Mouse (Mus musculus) fibroblast of lung, adult 2 months (primary cell): Measurements from ENCODE around the gene Acvrl1.

Experiments used
- DNase-seq: peaks from one replicate; pipeline ENCODE4 v3.0.0-alpha.2; 2011; ENCODE audit warnings: low read depth

The Acvrl1 gene

DNA sequence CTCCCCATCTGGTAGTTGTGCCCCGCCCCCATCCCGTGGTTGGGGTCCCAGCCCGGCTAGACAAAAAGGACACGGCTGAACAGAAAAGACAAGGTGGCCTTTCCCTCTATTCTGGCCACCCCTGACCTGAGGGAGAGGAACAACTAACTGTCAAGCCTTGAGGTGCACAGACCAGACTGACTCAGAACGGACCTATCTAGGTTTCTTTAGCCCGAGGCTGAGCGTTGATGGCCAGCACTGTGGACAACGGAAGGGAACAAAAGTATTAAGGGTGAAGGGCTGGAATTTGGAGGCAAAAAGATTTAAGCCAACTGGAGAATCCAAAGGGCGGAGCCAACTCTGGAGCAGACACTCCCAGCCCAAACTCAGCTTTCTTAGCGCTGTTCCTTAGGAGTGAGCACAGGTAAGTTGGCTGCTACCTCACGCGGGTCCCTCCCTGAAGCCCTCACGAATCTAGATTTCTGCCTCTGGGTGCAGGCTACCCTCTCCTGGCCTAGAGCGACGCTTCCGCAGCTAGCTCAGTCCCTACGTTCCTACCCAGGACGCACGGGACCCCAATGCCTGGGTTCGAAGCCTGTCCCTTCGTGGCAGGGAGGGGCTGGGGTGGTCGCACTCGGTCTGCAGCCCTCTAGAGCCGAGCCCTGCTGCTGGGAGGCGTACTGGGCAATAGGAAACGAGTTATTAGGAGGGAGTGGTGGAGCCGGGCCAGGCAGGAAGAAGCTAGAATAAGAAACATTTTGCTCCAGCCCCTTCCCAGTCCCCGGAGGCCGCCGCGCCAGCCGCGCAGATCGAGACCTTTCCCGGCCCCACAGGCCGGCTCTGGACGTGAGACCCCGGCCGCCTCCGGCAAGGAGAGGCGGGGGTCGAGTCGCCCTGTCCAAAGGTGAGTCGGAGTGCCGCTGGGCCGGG is at the start of gene Acvrl1:
Gene Acvrl1, plus strand, starts transcription at position 342 of the 909 bp plus-strand sequence.
- no peak for DNase-seq

DNA sequence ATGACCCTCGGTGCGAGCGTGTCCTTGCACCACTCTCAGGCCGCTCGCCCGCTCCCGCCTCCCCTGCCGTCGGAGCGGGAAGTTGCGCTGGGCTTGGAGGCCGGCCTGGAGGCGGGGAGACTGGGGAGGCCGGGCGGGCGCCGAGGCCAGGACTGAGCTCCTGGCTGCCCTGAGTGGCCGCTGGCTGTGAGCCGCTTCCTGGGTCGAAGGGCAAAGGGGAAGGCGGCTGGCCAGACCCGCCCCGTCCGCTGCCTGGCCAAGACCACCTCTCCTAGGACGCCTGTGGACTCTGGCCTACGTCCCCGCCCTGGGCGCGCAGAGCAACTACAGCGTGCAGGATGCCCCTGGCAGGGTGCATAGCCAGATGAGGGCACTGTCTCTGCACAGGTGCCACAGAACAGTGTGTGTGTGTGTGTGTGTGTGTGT is 49.6 kb upstream of the Acvrl1 start:
- peak; percentile 50 for DNase-seq

DNA sequence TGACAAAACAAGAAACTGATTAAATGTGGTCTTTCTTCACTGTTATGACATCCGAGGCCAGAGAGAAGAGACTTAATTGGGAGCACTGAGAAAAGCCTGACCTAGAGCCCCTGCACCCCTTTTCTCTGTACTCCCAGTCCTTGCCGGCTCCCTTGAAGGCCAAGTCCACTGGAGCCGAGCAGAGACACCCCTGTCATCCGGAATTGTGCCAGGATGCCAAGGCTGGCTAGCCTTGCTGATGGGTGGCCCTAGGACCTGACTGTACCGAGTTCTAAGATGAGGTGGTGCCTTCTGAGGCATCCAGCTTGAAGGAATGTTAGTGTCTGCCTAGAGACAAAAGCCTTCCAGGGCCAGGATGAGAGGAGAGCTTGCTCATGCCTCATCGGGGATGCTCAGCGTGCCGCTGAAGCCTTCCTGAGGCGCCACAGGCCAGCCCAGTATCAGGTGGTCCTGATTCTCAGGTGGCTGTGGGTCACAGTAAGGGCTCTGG is 48.2 kb upstream of the Acvrl1 start:
- DNase-seq = no peak

DNA sequence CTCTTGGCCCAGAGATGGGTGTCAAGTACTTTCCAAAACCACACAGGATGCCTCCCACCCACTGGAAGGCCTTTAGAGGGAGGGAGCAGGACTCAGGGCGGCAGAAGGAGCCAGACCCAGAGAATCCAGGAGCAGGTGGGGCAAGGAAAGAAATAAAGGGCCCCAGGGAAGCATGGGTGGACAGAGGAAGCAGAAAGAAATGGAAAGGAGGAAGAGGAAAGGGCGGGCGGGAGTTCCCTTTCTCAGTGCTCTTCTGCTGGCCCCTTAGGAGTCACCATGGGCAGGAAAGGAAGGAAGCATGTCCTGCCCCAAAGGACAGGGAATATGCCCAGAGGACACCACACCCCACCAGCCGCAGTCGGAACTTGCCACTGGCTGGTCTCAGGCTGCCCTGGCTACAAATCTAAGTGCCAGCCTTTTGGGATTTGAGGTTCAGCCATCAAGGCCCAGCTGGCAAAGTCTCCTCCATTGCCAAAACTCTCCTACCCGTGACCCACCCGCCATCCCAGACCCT is 47.2 kb upstream of the Acvrl1 start:
- no peak for DNase-seq

DNA sequence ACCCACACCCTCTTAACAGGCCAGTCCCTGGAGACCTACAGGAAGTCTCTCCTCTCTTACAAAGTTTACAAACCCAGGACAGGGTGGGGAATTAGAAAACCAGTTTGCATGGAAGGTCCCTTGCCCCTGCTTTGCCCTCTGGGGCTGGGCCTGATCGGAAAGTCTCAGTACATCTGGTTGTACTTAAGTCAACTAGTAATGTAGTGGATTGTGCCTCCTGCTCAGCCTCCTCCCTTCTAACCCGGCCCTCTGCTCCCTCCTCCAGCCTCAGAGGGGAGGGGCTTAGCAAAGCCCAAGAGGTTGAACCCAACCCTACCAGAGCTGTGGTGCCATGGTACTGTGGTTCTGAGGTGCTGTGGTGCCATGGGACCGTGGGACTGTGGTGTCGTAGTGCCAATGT is 46.1 kb upstream of the Acvrl1 start:
- no peak for DNase-seq

DNA sequence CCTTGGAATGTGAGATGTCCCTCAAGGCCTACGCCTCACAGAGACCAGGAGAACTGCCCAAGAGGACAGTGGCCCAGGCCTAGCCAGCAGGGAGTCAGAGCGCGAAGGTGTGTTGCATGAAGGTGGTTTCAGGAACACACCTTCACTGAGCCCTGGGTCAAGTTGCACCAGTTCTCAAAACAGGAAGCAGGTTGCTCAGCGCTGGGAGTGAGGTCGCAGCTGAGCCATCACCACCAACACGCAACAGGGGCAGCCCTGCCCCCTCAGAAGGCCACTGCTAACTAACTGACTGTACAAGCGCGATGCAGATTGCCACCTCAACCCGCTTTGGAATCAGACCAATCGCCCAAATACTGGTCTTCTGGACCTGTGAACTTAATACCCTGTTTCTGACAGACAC is 43.8 kb upstream of the Acvrl1 start:
- DNase-seq = no peak

DNA sequence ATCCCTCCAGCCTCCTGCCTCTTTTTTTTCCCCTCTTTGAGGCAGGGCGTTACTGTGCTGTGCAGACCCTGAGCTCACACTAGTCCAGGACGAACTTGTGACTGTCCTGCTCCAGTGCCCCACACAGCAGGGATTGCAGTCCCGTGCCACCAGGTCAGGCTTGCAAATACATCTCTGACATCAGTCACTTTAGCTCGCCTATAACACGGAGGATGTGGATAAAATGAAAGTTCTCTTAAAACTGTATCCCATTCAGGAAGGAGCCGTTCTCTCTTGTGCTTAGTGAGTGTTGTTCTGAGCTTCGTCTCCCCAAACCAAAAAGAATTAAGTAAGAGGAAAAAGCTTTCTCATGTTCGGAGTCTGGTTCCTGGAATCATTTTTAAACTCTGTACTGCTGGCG is 41.9 kb upstream of the Acvrl1 start:
- no peak for DNase-seq

DNA sequence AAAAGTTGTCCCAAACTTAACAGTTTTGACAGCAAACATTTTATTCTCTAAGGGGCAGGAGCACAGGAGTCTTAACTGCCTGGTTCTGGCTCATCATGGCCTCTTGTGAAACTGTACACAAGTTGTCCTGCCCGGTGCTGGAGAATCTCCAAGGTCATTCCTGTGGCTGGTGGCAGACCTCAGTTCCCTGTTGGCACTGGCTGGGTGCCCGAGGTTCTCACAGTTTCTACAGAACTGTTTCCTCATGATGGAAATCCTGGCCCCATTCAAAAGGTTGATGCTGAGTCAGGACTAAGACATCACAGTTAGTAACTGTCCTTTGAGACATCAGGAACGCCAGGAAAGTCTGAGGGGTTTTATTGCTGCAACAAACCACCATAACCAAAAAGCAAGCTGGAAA is 41.4 kb upstream of the Acvrl1 start:
- peak; percentile 93 for DNase-seq

DNA sequence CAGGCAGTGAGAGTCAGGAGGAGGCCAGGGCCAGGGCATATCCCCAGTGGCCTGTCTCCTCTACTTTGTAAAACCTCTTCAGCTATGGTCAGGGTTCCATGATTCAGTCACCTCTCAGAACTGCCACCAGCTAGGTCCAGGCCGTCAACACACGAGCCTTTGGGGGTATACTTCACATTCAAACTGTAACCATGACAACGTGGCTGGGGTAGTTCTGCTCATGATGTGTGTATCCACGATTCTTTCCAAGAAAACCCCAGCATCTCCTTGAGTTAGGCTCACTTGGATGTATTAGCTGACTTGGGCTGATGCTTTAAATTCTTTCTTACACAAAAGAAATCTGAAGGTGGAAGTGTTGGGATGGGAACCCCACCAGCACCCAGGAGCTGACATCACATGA is 40.0 kb upstream of the Acvrl1 start:
- DNase-seq = no peak

DNA sequence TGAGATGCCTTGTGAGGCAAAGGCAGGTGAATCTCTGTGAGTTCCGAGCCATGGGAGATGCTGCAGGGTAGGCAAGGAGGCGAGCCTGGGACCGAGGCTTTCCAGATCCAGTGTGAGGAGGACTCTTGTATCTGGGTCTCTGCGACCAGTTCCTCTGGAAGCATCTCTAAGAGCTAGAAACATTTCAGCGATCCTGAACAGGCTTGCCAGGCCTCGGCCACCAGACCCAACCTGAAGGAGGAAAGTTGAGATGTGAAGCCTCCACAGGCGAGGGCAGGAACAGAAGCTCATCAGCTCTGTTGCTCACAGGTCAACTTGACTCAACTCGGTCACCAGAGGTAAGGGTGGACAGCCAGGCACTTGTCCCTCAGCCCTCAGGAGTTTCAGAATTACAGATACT is 36.8 kb upstream of the Acvrl1 start:
- no peak for DNase-seq

DNA sequence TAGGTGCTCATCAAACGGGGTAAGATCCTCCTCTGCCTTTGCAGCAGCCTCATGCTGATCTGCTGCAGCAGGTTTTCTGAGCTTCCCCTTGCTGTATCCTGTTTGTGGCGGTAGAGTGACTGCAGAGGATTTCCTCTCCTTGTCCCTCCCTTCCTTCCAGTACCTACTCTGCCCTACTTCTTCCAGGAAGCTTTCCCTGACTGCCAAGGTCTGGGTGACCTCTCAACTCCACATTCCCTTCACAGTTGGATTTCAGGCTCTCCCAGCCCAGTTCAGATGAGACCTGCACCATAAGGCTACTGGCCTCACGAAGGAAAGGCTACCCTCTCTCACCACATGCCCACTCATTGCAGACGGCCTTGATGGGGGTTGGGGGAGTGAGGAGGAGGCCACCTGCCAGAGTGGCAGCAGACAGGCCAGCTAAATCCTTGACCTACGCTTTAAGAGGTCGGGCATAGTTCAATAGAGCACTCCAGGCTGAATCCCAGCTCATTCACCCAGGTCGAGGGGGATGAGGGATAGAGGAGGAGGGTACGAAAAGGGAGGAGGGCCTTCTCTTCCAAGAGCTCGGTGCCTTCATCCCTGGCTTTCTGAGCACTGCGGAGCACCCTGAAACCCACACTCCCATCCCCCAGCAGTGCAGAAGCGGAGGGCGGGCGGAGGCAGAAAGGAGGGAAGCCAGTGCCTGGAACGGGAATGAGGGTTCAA is 36.0 kb upstream of the Acvrl1 start:
- no peak for DNase-seq

DNA sequence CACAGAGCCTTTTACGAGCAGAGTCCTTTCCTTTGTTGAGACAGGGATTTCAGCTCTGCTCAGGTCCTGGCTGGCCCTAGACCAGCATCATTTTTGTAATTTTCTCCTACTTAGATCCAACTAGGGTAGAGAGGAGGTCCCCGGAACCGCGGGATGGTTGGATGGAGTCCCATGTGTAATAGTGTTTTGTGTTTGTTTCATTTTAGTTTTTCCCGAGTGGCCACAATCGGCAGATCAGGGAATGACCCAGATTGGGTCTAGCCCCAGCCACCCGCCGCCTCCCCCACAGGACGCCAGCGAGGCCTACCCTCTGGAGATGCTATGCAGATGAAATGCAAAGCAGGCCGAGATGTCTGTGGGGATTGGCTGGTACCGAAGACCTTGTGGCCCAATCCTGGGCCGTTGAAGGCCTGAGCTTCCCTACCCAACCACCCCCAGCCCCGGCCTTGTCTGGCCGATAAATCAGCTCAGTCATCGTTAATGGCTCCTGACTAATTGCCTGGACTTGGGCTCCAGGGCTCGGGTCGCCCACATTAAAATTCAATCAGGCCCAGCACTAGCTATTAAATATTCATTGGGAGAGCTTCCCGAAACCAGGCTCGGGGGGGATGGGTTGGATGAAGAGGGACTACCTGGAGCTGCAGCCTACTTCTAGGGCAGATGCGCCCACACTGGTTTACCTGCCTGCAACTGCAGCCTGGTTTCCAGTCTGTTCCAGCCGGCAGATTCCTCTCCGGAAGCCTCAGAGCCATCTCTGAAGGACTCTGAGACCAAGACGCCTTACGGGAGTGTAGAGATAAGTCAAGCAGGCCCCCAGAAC is 35.3 kb upstream of the Acvrl1 start:
- no peak for DNase-seq

DNA sequence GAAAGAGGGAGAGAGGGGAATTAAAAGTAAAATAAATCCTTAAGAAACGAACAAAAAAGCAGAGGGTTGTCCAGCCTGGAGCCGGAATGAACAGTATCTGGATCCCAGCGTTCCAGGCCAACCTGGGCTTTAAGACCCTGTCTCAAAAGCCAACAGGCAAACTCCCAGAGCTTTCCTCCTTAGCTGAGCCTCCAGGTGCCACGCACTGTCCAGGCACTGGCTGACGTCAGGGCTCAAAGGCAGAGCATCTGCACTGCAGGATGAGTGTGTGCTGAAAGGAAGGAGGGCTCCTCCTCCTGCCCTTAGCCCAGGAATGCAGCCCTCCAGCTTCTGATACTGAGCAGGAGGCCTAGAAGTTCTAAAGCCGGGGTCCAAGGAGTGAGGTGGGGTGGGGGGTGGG is 34.3 kb upstream of the Acvrl1 start:
- no peak for DNase-seq

DNA sequence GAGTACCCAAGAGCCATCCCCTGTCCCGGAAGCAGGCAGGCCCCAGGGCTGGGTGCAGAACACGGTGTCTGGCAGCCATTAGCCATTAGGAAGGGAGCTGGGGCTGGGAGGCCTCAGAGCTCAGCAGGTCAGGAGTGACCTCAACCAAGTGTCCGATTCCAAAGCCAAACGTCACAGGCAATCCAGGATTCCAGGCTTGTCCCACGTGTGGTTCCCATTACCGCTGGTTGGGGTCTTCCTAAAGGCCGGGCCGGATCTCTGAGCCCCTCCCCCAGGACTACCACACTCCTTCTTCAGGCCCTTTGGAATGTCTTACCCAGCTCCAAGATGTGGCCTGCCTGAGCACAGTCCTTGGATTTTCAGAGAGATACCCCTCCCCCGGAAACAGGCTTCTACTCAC is 33.3 kb upstream of the Acvrl1 start:
- no peak for DNase-seq

DNA sequence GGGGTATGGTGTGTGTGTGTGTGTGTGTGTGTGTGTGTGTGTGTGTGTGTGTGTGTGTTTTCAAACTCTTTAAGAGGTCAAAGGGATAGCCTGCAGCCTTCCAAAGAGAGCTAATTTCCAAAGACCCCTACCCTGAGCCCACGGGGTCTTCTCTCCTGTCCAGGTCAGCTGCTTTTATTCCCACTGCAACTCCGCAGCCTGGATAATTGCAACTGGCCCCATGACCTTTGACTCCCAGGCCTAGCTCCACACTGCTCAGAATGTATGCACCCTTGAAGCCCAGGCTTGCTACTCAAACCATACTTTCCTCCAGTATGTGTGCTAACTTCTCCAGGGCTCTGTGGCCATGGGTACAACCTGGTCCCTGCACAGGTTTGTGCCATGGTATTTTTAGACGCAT is 32.9 kb upstream of the Acvrl1 start:
- DNase-seq = no peak

DNA sequence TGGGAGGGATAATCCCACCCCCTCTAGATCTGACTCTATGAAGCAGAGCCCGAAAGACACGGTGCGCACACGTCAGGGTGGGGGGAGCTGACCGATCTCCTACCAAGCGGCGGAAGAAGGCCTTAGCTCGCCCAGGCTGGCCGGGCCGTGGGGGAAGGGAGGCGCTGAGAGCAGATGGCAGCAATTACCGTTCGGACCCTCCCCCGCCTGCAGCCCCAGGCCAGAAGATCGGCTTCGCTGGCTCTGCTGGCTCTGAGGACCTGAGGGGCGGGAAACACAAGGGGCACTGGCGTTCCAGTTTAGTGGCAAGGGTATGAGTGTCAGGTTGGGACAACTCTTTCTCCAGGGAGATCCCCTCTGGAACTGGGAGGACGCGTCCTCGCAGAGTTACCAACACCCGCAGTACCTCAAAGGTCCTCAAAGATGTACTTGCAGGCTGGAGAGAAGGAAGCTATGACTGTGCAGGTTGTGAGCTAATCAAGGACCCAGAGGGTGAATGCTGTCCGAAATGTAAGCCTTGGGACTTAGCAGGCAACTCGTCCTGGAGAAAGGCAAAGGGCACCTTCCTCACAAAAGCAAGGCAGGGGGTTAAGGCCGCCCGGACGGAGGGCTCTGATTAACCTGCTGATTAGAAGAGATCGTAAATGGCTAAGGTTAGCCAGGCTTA is 30.2 kb upstream of the Acvrl1 start:
- no peak for DNase-seq

DNA sequence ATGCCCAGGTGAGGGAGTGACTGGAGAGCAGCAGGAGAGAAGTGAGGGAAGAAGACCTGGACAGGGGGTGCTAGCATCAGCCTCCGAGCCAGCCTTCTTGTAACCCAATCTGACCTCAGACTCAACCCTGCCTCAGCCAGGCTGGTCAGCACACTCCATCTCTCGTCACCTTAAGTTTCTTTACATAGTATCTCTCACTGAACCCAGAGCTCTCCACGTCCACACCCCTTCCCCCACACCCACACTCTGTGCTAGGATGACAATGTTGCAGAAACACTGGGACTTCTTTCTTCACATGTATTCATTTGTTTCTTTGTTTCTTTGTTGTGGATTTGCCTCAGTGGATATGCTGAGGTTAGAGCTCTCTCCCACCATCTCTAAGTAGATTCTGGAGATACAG is 27.3 kb upstream of the Acvrl1 start:
- no peak for DNase-seq

DNA sequence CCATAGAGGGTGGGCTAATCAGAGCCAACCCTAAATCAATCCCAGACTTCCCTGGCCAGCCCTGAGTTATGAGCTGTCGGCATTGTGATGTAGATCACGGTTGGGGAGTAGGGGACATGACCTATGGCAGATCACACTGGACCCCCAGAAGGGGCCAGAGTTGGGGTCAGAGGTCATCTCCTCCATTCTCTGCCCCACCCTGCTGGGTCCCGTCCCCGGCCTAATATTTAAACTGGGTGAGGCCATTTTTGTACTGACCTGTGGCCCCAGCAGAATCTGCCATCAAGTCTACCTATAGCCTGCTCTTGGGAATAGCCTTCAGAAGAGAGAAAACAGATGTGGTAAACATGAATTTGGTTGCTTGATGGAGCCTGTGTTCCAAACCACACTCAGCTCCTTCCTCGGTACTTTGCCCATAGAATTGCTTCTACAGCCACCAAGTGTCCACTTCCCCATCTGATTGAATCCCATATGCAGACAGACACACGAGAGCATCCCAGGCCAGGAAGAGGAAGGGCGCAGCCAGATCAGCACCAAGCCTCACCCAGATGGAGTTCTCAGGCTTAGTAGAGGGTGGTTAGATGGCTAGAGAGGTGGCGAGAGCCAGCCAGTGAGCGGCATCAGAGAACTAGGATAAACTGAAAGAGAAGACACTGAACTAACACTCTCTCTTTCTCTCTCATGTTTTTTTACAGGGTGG is 24.6 kb upstream of the Acvrl1 start:
- DNase-seq = no peak

DNA sequence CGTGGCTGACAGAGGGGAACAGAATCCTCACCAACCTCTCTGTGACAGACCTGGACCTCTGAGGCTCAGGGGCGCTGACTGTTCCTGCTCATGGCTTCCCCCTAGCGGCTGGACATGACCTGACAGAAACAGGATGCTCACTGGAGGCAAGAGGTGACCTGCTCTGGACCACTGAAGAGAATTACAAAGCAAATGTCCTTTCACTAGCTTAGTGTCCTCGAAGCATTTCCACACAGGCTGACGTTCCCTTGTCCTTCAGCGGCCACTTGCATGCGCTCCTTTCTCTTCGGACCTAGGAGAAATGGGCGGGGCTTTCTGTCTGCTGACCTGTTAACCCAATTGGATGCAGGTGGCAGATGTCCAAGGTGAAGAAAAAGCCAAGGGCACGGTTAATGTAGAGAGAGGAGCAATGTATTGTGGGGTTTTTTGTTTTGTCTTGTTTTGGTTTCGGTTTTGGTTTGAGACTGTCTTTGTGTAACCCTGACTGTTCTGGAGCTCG is 22.8 kb upstream of the Acvrl1 start:
- no peak for DNase-seq

DNA sequence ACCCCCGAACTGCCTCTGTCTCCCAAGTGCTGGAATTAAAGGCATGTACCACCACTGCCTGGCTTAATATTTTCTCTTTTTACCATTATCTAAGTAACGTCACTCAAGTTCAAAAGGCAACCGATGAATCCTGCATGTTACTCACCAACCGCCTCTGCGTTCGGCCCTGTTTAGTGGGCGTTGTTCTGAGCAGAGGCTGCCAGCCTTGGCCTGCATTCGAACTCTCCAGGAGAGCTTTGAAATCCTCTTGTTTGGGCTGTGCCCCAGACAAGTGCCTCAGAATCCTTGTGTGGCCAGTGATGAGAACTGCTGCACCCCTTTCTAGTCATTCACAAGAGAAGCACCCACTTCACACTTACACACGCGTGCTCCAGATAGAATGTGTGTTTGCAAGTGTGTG is 22.3 kb upstream of the Acvrl1 start:
- no peak for DNase-seq
